Comparison of ENCODE assay signal across 7 mouse cellular contexts in genomic region chr4:126163067-126163659, GRCm38 (mm10). TPM values are rescaled to one million over a fixed set of nuclear protein-coding genes. Genes with fewer than 3 reads are reported as not detected.
A peak's percentile ranks its signal among the peaks of the same experiment; 100 is the strongest.
DNase-seq lines count a peak whose midpoint lies in the region; ATAC-seq and TF ChIP-seq lines count a peak whose summit lies in the region.

Gene Sh3d21 (minus strand): TSS chr4:126163491.

- peak within 1 kb of the TSS; percentile 75 for H3K4me3 ChIP-seq in G1E (ENCODE audit: low read depth, low read length)
- H3K4me3 ChIP-seq in brown adipose tissue, adult 24 weeks (ENCODE audit: insufficient read depth, low read depth, low read length), result peak within 1 kb of the TSS; percentile 74
- H3K4me3 ChIP-seq in heart, embryonic 15.5 days, result peak within 1 kb of the TSS; percentile 69

- peak within 1 kb of the TSS; percentile 99 for H3K4me2 ChIP-seq in heart, embryonic 15.5 days

- H3K4me1 ChIP-seq in G1E (ENCODE audit: insufficient read depth, low read depth, low read length), result peaks cover 48% of the 10 kb centered on the region
- H3K4me1 ChIP-seq in brown adipose tissue, adult 24 weeks (ENCODE audit: control insufficient read depth, insufficient read depth, insufficient read length, low read length), result peaks cover 15% of the 10 kb centered on the region
- H3K4me1 ChIP-seq in heart, embryonic 15.5 days (replicated peaks), result peaks cover 30% of the 10 kb centered on the region

- H3K9me3 ChIP-seq in G1E (replicated peaks), result no peaks in the 10 kb centered on the region
- H3K9me3 ChIP-seq in heart, embryonic 15.5 days (replicated peaks), result no peaks in the 10 kb centered on the region

- no peaks in the 10 kb centered on the region for H3K27me3 ChIP-seq in G1E (ENCODE audit: insufficient read depth, low read length)
- no peaks in the 10 kb centered on the region for H3K27me3 ChIP-seq in heart, embryonic 15.5 days

- ATAC-seq in G1E (ENCODE audit: extremely low read depth, insufficient number of reproducible peaks, low FRiP score, poor library complexity, severe bottlenecking), result peak; percentile 23; the same call in 1 of the 2 replicates
- no peak; the same call in none of the 2 replicates for ATAC-seq in heart, embryonic 15.5 days (replicated peaks; ENCODE audit: insufficient number of reproducible peaks, insufficient read depth, low FRiP score, low read depth)
- peak; percentile 11 for ATAC-seq in megakaryocyte progenitor cell, adult 5-6 weeks (replicated peaks; ENCODE audit: poor library complexity)

- H3K9ac ChIP-seq in heart, embryonic 15.5 days, result peak within 1 kb of the TSS; percentile 93

- TF ChIP-seq CTCF in G1E (IDR thresholded peaks at IDR 0.05; ENCODE audit: low read depth, low read length), result no peak

- H3K27ac ChIP-seq in brown adipose tissue, adult 24 weeks (replicated peaks; ENCODE audit: low read depth, low read length), result peak within 1 kb of the TSS; percentile 73
- H3K27ac ChIP-seq in heart, embryonic 15.5 days, result peak within 1 kb of the TSS; percentile 84

- peak; percentile 68 for DNase-seq in G1E (ENCODE audit: low spot score)
- DNase-seq in kidney, postnatal 25 days, result peak; percentile 54 to 78
- no peak for DNase-seq in right cerebral cortex, adult 18-20 months
- DNase-seq in right cerebral cortex, postnatal 4 days, result no peak

- H3K36me3 ChIP-seq in G1E (replicated peaks), result peaks cover 40% of the 10 kb centered on the region
- H3K36me3 ChIP-seq in heart, embryonic 15.5 days, result peaks cover 25% of the 10 kb centered on the region

- 6% methylated on average over 22 of the region's 22 CpGs for WGBS in heart, embryonic 15.5 days

RNA-seq across cellular contexts. Expression of gene Sh3d21, which starts in this region (rescaled TPM):
- total RNA-seq in G1E (2014; fragmentation: Nextera tagmentation) (0.53 and 3.2 TPM in 2 replicates), G1E (2017) (0.27 and 0.58 TPM in 2 replicates)
- 0.57 and 0.69 TPM in 2 replicates for polyA plus RNA-seq in G1E (2012)
- polyA plus RNA-seq in brown adipose tissue, adult 24 weeks (2012; ENCODE audit: insufficient read depth, insufficient read length, missing spikeins), result 2.1 and 3.5 TPM in 2 replicates
- polyA plus RNA-seq in heart, embryonic 15.5 days (2015; fragmentation: Nextera tagmentation; extraction: Ambion mirVana), result 3.3 and 4.1 TPM in 2 replicates
- 0.07 and 0.91 TPM in 2 replicates for total RNA-seq in megakaryocyte progenitor cell, adult 5-6 weeks (2015)
- 0.14 TPM in 1 of 2 replicates, not detected in the other for total RNA-seq in megakaryocyte progenitor cell, adult 5-6 weeks (2017)

Comparison
In these comparisons a context has a peak if more than half of its experiments do, and no peak if none do; other contexts are left out.
1. Peak in ATAC-seq in megakaryocyte progenitor cell, adult 5-6 weeks; RNA of the gene not detected or under 1 TPM.
2. DNase-seq: peak in G1E (single experiment) and kidney, postnatal 25 days (2 of 2); none in right cerebral cortex, adult 18-20 months (single experiment) and right cerebral cortex, postnatal 4 days (single experiment).
3. Peak in every context shown above with its lines, with median percentiles within 50 percentile points of each other: H3K4me3 ChIP-seq.